Mouse (Mus musculus): ENCODE results near the gene Wdr13. TPM values are rescaled to one million over a fixed set of nuclear protein-coding genes. Genes with fewer than 3 reads are reported as not detected.

Gene Wdr13
- total and polyA plus RNA-seq, 2 experiments from 2014 or later = 59.9 to 324 TPM

DNA sequence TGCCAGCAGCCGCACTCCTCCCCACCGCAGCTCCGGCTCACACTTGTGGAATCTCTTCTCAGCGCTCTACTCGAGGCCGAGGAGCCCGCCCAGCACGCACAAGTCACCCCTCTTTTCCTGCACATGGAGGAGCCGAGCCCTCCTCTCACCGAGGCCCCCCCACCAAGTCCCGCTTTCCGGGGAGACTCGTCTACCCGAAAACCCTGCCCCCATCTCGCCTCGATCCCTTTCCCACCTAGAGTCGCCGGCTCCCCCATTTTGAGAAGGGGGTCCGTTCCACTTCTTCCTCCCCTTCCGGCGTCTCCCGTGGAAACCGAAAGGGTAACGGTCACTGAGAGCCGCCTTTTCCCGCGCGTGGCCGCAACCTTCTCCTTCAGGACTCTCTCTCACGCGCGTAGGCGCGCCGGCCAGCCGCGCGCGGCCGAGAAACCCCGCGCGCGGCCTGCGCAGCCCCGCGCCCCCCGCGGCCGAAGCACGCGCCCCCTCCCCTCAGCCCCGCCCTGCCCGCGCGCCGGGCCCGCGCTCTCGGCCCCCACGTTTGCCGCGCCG lies 58.7 kb downstream of the Wdr13 start:
- H3K9ac ChIP-seq (replicated peaks; ENCODE audit: low read length, poor library complexity, severe bottlenecking) = peak overlapping the region; percentile 54; the same call in 1 of the 2 replicates
- DNase-seq (ENCODE audit: low spot score) (peak; percentile 56), ATAC-seq (ENCODE audit: low FRiP score) (no peak; the same call in 1 of the 2 replicates)
- no peaks in the 10 kb centered on the region for H3K4me1 ChIP-seq (ENCODE audit: insufficient read depth, low read length)
- H3K27ac ChIP-seq (ENCODE audit: low read depth, low read length) = peak overlapping the region; percentile 71
- H3K9me3 ChIP-seq (ENCODE audit: low read length) = no peaks in the 10 kb centered on the region
- H3K4me3 ChIP-seq (ENCODE audit: low read depth, low read length) = peak overlapping the region; percentile 55
- 30% methylated on average over 29 of the region's 64 CpGs for WGBS
- no peak for TF ChIP-seq CTCF (IDR thresholded peaks at IDR 0.05)
- peak overlapping the region; percentile 49 for H3K4me2 ChIP-seq (ENCODE audit: low read depth, low read length, poor library complexity, severe bottlenecking)
- no peaks in the 10 kb centered on the region for H3K36me3 ChIP-seq (ENCODE audit: insufficient read depth, low read length)
- no peaks in the 10 kb centered on the region for H3K27me3 ChIP-seq (ENCODE audit: insufficient read depth, low read length)

Other genes with a start within 250 kb of the Wdr13 start
- 50.2 and 67.0 TPM in 2 replicates for gene Slc35a2, start 248.9 kb downstream of the Wdr13 start, total RNA-seq (2014; rRNA removed)
- gene Slc35a2, start 248.9 kb downstream of the Wdr13 start, polyA plus RNA-seq (2015; fragmentation: Nextera tagmentation; extraction: Ambion mirVana) = 42.9 and 46.2 TPM in 2 replicates
- gene Pqbp1, start 233.6 kb downstream of the Wdr13 start, total RNA-seq (2014; rRNA removed) = 136 and 143 TPM in 2 replicates
- gene Pqbp1, start 233.6 kb downstream of the Wdr13 start, polyA plus RNA-seq (2015; fragmentation: Nextera tagmentation; extraction: Ambion mirVana) = 232 and 234 TPM in 2 replicates
- 42.6 and 43.4 TPM in 2 replicates for gene Timm17b, start 233.5 kb downstream of the Wdr13 start, total RNA-seq (2014; rRNA removed)
- 141 and 145 TPM in 2 replicates for gene Timm17b, start 233.5 kb downstream of the Wdr13 start, polyA plus RNA-seq (2015; fragmentation: Nextera tagmentation; extraction: Ambion mirVana)
- not detected in 2 replicates for gene Gm10491, start 225.1 kb downstream of the Wdr13 start, total RNA-seq (2014; rRNA removed)
- not detected in 2 replicates for gene Gm10491, start 225.1 kb downstream of the Wdr13 start, polyA plus RNA-seq (2015; fragmentation: Nextera tagmentation; extraction: Ambion mirVana)
- gene Gm10490, start 223.3 kb downstream of the Wdr13 start, total RNA-seq (2014; rRNA removed) = not detected in 2 replicates
- not detected in 2 replicates for gene Gm10490, start 223.3 kb downstream of the Wdr13 start, polyA plus RNA-seq (2015; fragmentation: Nextera tagmentation; extraction: Ambion mirVana)
- 111 and 161 TPM in 2 replicates for gene Pcsk1n, start 213.1 kb downstream of the Wdr13 start, total RNA-seq (2014; rRNA removed)
- gene Pcsk1n, start 213.1 kb downstream of the Wdr13 start, polyA plus RNA-seq (2015; fragmentation: Nextera tagmentation; extraction: Ambion mirVana) = 534 and 561 TPM in 2 replicates
- gene Eras, start 204.3 kb downstream of the Wdr13 start, total RNA-seq (2014; rRNA removed) = not detected in 2 replicates
- gene Eras, start 204.3 kb downstream of the Wdr13 start, polyA plus RNA-seq (2015; fragmentation: Nextera tagmentation; extraction: Ambion mirVana) = not detected in 2 replicates
- 103 and 111 TPM in 2 replicates for gene Hdac6, start 185.0 kb downstream of the Wdr13 start, total RNA-seq (2014; rRNA removed)
- 65.5 and 68.3 TPM in 2 replicates for gene Hdac6, start 185.0 kb downstream of the Wdr13 start, polyA plus RNA-seq (2015; fragmentation: Nextera tagmentation; extraction: Ambion mirVana)
- not detected in 2 replicates for gene Gata1, start 154.8 kb downstream of the Wdr13 start, total RNA-seq (2014; rRNA removed)
- gene Gata1, start 154.8 kb downstream of the Wdr13 start, polyA plus RNA-seq (2015; fragmentation: Nextera tagmentation; extraction: Ambion mirVana) = not detected in 2 replicates
- 2.4 TPM in 1 of 2 replicates, not detected in the other for gene Glod5, start 114.4 kb downstream of the Wdr13 start, total RNA-seq (2014; rRNA removed)
- gene Glod5, start 114.4 kb downstream of the Wdr13 start, polyA plus RNA-seq (2015; fragmentation: Nextera tagmentation; extraction: Ambion mirVana) = 0.81 and 1.1 TPM in 2 replicates
- gene Suv39h1, start 58.1 kb downstream of the Wdr13 start, total RNA-seq (2014; rRNA removed) = 32.0 and 45.0 TPM in 2 replicates
- gene Suv39h1, start 58.1 kb downstream of the Wdr13 start, polyA plus RNA-seq (2015; fragmentation: Nextera tagmentation; extraction: Ambion mirVana) = 34.8 and 35.4 TPM in 2 replicates
- 0.52 and 0.60 TPM in 2 replicates for gene Was, start 42.4 kb downstream of the Wdr13 start, total RNA-seq (2014; rRNA removed)
- 0.15 and 0.30 TPM in 2 replicates for gene Was, start 42.4 kb downstream of the Wdr13 start, polyA plus RNA-seq (2015; fragmentation: Nextera tagmentation; extraction: Ambion mirVana)
- gene Rbm3, start 13.0 kb upstream of the Wdr13 start, total RNA-seq (2014; rRNA removed) = 371 and 394 TPM in 2 replicates
- gene Rbm3, start 13.0 kb upstream of the Wdr13 start, polyA plus RNA-seq (2015; fragmentation: Nextera tagmentation; extraction: Ambion mirVana) = 429 and 432 TPM in 2 replicates
- 21.2 and 24.7 TPM in 2 replicates for gene Tbc1d25, start 43.3 kb upstream of the Wdr13 start, total RNA-seq (2014; rRNA removed)
- gene Tbc1d25, start 43.3 kb upstream of the Wdr13 start, polyA plus RNA-seq (2015; fragmentation: Nextera tagmentation; extraction: Ambion mirVana) = 17.6 and 20.7 TPM in 2 replicates
- 24.7 and 26.6 TPM in 2 replicates for gene Ebp, start 60.6 kb upstream of the Wdr13 start, total RNA-seq (2014; rRNA removed)
- gene Ebp, start 60.6 kb upstream of the Wdr13 start, polyA plus RNA-seq (2015; fragmentation: Nextera tagmentation; extraction: Ambion mirVana) = 22.9 and 26.9 TPM in 2 replicates
- gene Porcn, start 73.6 kb upstream of the Wdr13 start, total RNA-seq (2014; rRNA removed) = 59.9 and 68.0 TPM in 2 replicates
- 42.3 and 44.4 TPM in 2 replicates for gene Porcn, start 73.6 kb upstream of the Wdr13 start, polyA plus RNA-seq (2015; fragmentation: Nextera tagmentation; extraction: Ambion mirVana)
- gene Ftsj1, start 119.5 kb upstream of the Wdr13 start, total RNA-seq (2014; rRNA removed) = 39.6 and 39.9 TPM in 2 replicates
- 35.4 and 39.9 TPM in 2 replicates for gene Ftsj1, start 119.5 kb upstream of the Wdr13 start, polyA plus RNA-seq (2015; fragmentation: Nextera tagmentation; extraction: Ambion mirVana)
- 14.4 and 22.4 TPM in 2 replicates for gene Slc38a5, start 138.2 kb upstream of the Wdr13 start, total RNA-seq (2014; rRNA removed)
- gene Slc38a5, start 138.2 kb upstream of the Wdr13 start, polyA plus RNA-seq (2015; fragmentation: Nextera tagmentation; extraction: Ambion mirVana) = 17.1 and 17.5 TPM in 2 replicates
- gene Ssxb10, start 194.5 kb upstream of the Wdr13 start, total RNA-seq (2014; rRNA removed) = not detected in 2 replicates
- not detected in 2 replicates for gene Ssxb10, start 194.5 kb upstream of the Wdr13 start, polyA plus RNA-seq (2015; fragmentation: Nextera tagmentation; extraction: Ambion mirVana)
- gene Ssxb9, start 234.1 kb upstream of the Wdr13 start, total RNA-seq (2014; rRNA removed) = not detected in 2 replicates
- not detected in 2 replicates for gene Ssxb9, start 234.1 kb upstream of the Wdr13 start, polyA plus RNA-seq (2015; fragmentation: Nextera tagmentation; extraction: Ambion mirVana)